Mouse (Mus musculus) midbrain, embryonic 16.5 days (tissue): ENCODE measurements around the gene Rab6b. TPM values are rescaled to one million over a fixed set of nuclear protein-coding genes. Genes with fewer than 3 reads are reported as not detected.

Experiments used
- ATAC-seq: fragments of 200-750 bp; cut with Nextera tagmentation; 2 replicates; pipeline ENCODE4 v1.8.0; 2017; ENCODE audit warnings: moderate TSS enrichment
- H3K27ac ChIP-seq: fragments of 300-500 bp; sonication (generic); 2 replicates; pipeline ENCODE4 v1.5.1; 2014; ENCODE audit warnings: mild to moderate bottlenecking, low read length, mixed read lengths
- H3K27me3 ChIP-seq: fragments of 300-500 bp; sonication (generic); 2 replicates; pipeline ENCODE4 v1.6.1; 2014; ENCODE audit warnings: low read depth, low read length, mixed read lengths; ENCODE audit not compliant: control insufficient read depth, insufficient read depth
- H3K36me3 ChIP-seq: fragments of 300-500 bp; sonication (generic); 2 replicates; pipeline ENCODE4 v1.6.1; 2014; ENCODE audit warnings: mild to moderate bottlenecking, low read length, moderate library complexity, mixed read lengths; ENCODE audit not compliant: control insufficient read depth, insufficient read depth
- H3K4me1 ChIP-seq: fragments of 300-500 bp; sonication (generic); 2 replicates; pipeline ENCODE4 v1.6.1; 2014; ENCODE audit warnings: mild to moderate bottlenecking, low read length, mixed read lengths; ENCODE audit not compliant: control insufficient read depth, insufficient read depth
- H3K4me2 ChIP-seq: fragments of 300-500 bp; sonication (generic); 2 replicates; pipeline ENCODE4 v1.6.1; 2014; ENCODE audit warnings: mild to moderate bottlenecking, low read length, mixed read lengths
- H3K4me3 ChIP-seq: fragments of 300-500 bp; sonication (generic); 2 replicates; pipeline ENCODE4 v1.5.1; 2014; ENCODE audit warnings: low read depth, mild to moderate bottlenecking, low read length, moderate library complexity, mixed read lengths
- H3K9ac ChIP-seq: fragments of 300-500 bp; sonication (generic); 2 replicates; pipeline ENCODE4 v1.6.1; 2014; ENCODE audit warnings: low read depth, low read length, mixed read lengths
- H3K9me3 ChIP-seq: fragments of 300-500 bp; sonication (generic); replicated peaks from 2 replicates; pipeline ENCODE4 v1.6.1; 2014; ENCODE audit warnings: mild to moderate bottlenecking, low read length, mixed read lengths; ENCODE audit not compliant: control insufficient read depth, poor library complexity, severe bottlenecking
- WGBS: fragments of 180-500 bp; shearing (Covaris S2); extraction: QIAGEN DNeasy Blood & Tissue Kit; methylation state at CpG from one replicate; pipeline ENCODE4 v1.1.7; 2014; 5-methylcytosine and 5-hydroxymethylcytosine counted together
- polyA plus RNA-seq: library from polyadenylated mRNA; unstranded; fragments of >200 nt; fragmentation: Nextera tagmentation; extraction: Ambion mirVana; gene quantifications from 2 replicates; pipeline ENCODE4 v1.2.1, GENCODE M21; 2015

The Rab6b gene
- polyA plus RNA-seq, 1 experiment from 2014 or later, result 126 TPM

GRCm38 (mm10) chr9:103112471-103113271 lies 1.1 kb downstream of the Rab6b start:
- peak overlapping the region; percentile 97 for H3K9ac ChIP-seq
- H3K4me3 ChIP-seq, result peak overlapping the region; percentile 89
- H3K36me3 ChIP-seq, result no peaks in the 10 kb centered on the region
- H3K4me2 ChIP-seq, result peak overlapping the region; percentile 76
- peak; percentile 38 for ATAC-seq
- H3K27ac ChIP-seq, result peak overlapping the region; percentile 95
- no peaks in the 10 kb centered on the region for H3K9me3 ChIP-seq
- no peaks in the 10 kb centered on the region for H3K27me3 ChIP-seq
- peaks cover 38% of the 10 kb centered on the region for H3K4me1 ChIP-seq
- under 1% methylated on average over 35 of the region's 35 CpGs for WGBS

GRCm38 (mm10) chr9:103113351-103113750 lies 1.8 kb downstream of the Rab6b start:
- WGBS, result 29% methylated on average over 10 of the region's 11 CpGs
- Histone ChIP-seq H3K4me3 (peak overlapping the region; percentile 89), H3K9me3 (no peaks in the 10 kb centered on the region), H3K9ac (peak overlapping the region; percentile 97), H3K4me1 (peaks cover 38% of the 10 kb centered on the region), H3K4me2 (peak overlapping the region; percentile 76), H3K27me3 (no peaks in the 10 kb centered on the region), H3K27ac (peak overlapping the region; percentile 95), H3K36me3 (no peaks in the 10 kb centered on the region)
- no peak for ATAC-seq

- H3K9ac ChIP-seq, result no peak overlapping the region
- 84% methylated on average over 8 of the region's 8 CpGs for WGBS
- no peaks in the 10 kb centered on the region for H3K27me3 ChIP-seq
- H3K27ac ChIP-seq, result no peak overlapping the region
- ATAC-seq, result no peak
- H3K4me1 ChIP-seq, result peaks cover 35% of the 10 kb centered on the region
- no peak overlapping the region for H3K4me3 ChIP-seq
- H3K4me2 ChIP-seq, result peak overlapping the region; percentile 76
- no peaks in the 10 kb centered on the region for H3K9me3 ChIP-seq
- H3K36me3 ChIP-seq, result no peaks in the 10 kb centered on the region
Measured at GRCm38 (mm10) chr9:103114326-103114725, 2.7 kb downstream of the Rab6b start.

GRCm38 (mm10) chr9:103114901-103115300 lies 3.3 kb downstream of the Rab6b start:
- H3K9ac ChIP-seq, result no peak overlapping the region
- H3K36me3 ChIP-seq, result no peaks in the 10 kb centered on the region
- H3K27ac ChIP-seq, result no peak overlapping the region
- H3K9me3 ChIP-seq, result no peaks in the 10 kb centered on the region
- 89% methylated on average over 13 of the region's 13 CpGs for WGBS
- H3K27me3 ChIP-seq, result no peaks in the 10 kb centered on the region
- H3K4me3 ChIP-seq, result no peak overlapping the region
- H3K4me1 ChIP-seq, result peaks cover 35% of the 10 kb centered on the region
- no peak for ATAC-seq
- H3K4me2 ChIP-seq, result no peak overlapping the region; the same call in 1 of the 2 replicates

- Histone ChIP-seq H3K27me3 (no peaks in the 10 kb centered on the region), H3K36me3 (no peaks in the 10 kb centered on the region), H3K4me1 (peaks cover 27% of the 10 kb centered on the region), H3K27ac (no peak overlapping the region), H3K4me2 (no peak overlapping the region), H3K4me3 (no peak overlapping the region), H3K9ac (no peak overlapping the region), H3K9me3 (no peaks in the 10 kb centered on the region)
- WGBS, result 84% methylated on average over 4 of the region's 4 CpGs
- no peak for ATAC-seq
Measured at GRCm38 (mm10) chr9:103116941-103117340, 5.4 kb downstream of the Rab6b start.

GRCm38 (mm10) chr9:103117495-103117894 lies 5.9 kb downstream of the Rab6b start:
- no peak for ATAC-seq
- 26% methylated on average over 5 of the region's 5 CpGs for WGBS
- H3K9ac ChIP-seq, result no peak overlapping the region
- H3K36me3 ChIP-seq, result no peaks in the 10 kb centered on the region
- H3K4me1 ChIP-seq, result peaks cover 27% of the 10 kb centered on the region
- H3K9me3 ChIP-seq, result no peaks in the 10 kb centered on the region
- H3K27ac ChIP-seq, result no peak overlapping the region
- no peak overlapping the region for H3K4me2 ChIP-seq
- no peaks in the 10 kb centered on the region for H3K27me3 ChIP-seq
- H3K4me3 ChIP-seq, result no peak overlapping the region

- no peaks in the 10 kb centered on the region for H3K27me3 ChIP-seq
- H3K27ac ChIP-seq, result no peak overlapping the region
- H3K36me3 ChIP-seq, result no peaks in the 10 kb centered on the region
- WGBS, result 72% methylated on average over 8 of the region's 8 CpGs
- H3K9me3 ChIP-seq, result no peaks in the 10 kb centered on the region
- H3K9ac ChIP-seq, result no peak overlapping the region
- H3K4me3 ChIP-seq, result no peak overlapping the region
- no peak for ATAC-seq
- H3K4me2 ChIP-seq, result no peak overlapping the region
- peaks cover 26% of the 10 kb centered on the region for H3K4me1 ChIP-seq
Measured at GRCm38 (mm10) chr9:103117951-103118350, 6.4 kb downstream of the Rab6b start.

GRCm38 (mm10) chr9:103118651-103119275 lies 7.2 kb downstream of the Rab6b start:
- 84% methylated on average over 5 of the region's 5 CpGs for WGBS
- Histone ChIP-seq H3K4me3 (no peak overlapping the region), H3K36me3 (no peaks in the 10 kb centered on the region), H3K9me3 (no peaks in the 10 kb centered on the region), H3K4me1 (peaks cover 18% of the 10 kb centered on the region), H3K27me3 (no peaks in the 10 kb centered on the region), H3K27ac (no peak overlapping the region), H3K4me2 (no peak overlapping the region), H3K9ac (no peak overlapping the region)
- no peak for ATAC-seq

GRCm38 (mm10) chr9:103119781-103120180 lies 8.2 kb downstream of the Rab6b start:
- H3K4me3 ChIP-seq, result no peak overlapping the region
- H3K9me3 ChIP-seq, result no peaks in the 10 kb centered on the region
- 81% methylated on average over 9 of the region's 9 CpGs for WGBS
- no peak for ATAC-seq
- H3K27me3 ChIP-seq, result no peaks in the 10 kb centered on the region
- no peak overlapping the region for H3K27ac ChIP-seq
- no peak overlapping the region for H3K4me2 ChIP-seq
- H3K4me1 ChIP-seq, result peaks cover 8% of the 10 kb centered on the region
- H3K9ac ChIP-seq, result no peak overlapping the region
- H3K36me3 ChIP-seq, result no peaks in the 10 kb centered on the region
